Mouse (Mus musculus): ENCODE results near the gene Klhdc8a. TPM values are rescaled to one million over a fixed set of nuclear protein-coding genes. Genes with fewer than 3 reads are reported as not detected.
A peak's percentile ranks its signal among the peaks of the same experiment; 100 is the strongest.

The Klhdc8a gene
- polyA plus RNA-seq (2014; fragmentation: Nextera tagmentation; extraction: Ambion mirVana): 0.19 and 0.22 TPM in 2 replicates

- Histone ChIP-seq H3K4me1 (replicated peaks; ENCODE audit: control insufficient read depth, insufficient read depth, low read length) (peaks cover 6% of the 10 kb centered on the region; the same call in 1 of the 2 replicates), H3K4me2 (ENCODE audit: low read length) (peak within 1 kb of the TSS; percentile 100), H3K9me3 (ENCODE audit: control insufficient read depth, low read length) (no peaks in the 10 kb centered on the region), H3K27me3 (replicated peaks; ENCODE audit: control insufficient read depth, insufficient read depth, low read length) (peaks cover 42% of the 10 kb centered on the region), H3K9ac (ENCODE audit: low read length) (peak within 1 kb of the TSS; percentile 48), H3K4me3 (ENCODE audit: low read depth, low read length) (peak within 1 kb of the TSS; percentile 50), H3K36me3 (ENCODE audit: control insufficient read depth, insufficient read depth, low read length) (no peaks in the 10 kb centered on the region), H3K27ac (ENCODE audit: low read depth) (no peak within 1 kb of the TSS)
- WGBS: 1% methylated on average over 28 of the region's 28 CpGs
- DNase-seq (ENCODE audit: low spot score): peak; percentile 67
- ATAC-seq (replicated peaks; ENCODE audit: low FRiP score, low TSS enrichment, low read depth): peak; percentile 51
Observed at GRCm38 (mm10) chr1:132298425-132298800, at the start of gene Klhdc8a. Klhdc8a (plus strand) TSS chr1:132298626.

DNA sequence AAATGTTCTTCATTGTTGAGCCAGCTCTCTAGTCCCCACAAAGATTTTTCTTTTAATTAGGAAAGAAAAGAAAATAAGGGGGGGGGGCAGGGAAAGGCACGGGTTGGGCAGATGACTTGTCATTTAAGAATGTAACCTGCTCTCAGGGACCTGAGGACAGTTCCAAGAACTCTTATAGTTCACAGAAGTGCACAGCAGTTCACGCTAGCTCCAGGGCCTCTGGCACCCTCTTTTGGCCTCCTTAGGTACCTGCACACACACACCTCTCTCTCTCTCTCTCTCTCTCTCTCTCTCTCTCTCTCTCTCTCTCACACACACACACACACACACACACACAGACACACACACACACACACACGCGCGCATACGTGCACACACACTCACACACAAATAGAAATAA is 44.0 kb upstream of the Klhdc8a start:
- Histone ChIP-seq H3K9me3 (ENCODE audit: control insufficient read depth, low read length) (no peaks in the 10 kb centered on the region), H3K4me1 (replicated peaks; ENCODE audit: control insufficient read depth, insufficient read depth, low read length) (no peaks in the 10 kb centered on the region), H3K4me2 (ENCODE audit: low read length) (no peak overlapping the region), H3K36me3 (ENCODE audit: control insufficient read depth, insufficient read depth, low read length) (no peaks in the 10 kb centered on the region), H3K27ac (ENCODE audit: low read depth) (no peak overlapping the region), H3K27me3 (replicated peaks; ENCODE audit: control insufficient read depth, insufficient read depth, low read length) (no peaks in the 10 kb centered on the region), H3K4me3 (ENCODE audit: low read depth, low read length) (no peak overlapping the region), H3K9ac (ENCODE audit: low read length) (no peak overlapping the region)
- DNase-seq (ENCODE audit: low spot score): no peak
- 91% methylated on average over 6 of the region's 6 CpGs for WGBS
- no peak for ATAC-seq (replicated peaks; ENCODE audit: low FRiP score, low TSS enrichment, low read depth)

DNA sequence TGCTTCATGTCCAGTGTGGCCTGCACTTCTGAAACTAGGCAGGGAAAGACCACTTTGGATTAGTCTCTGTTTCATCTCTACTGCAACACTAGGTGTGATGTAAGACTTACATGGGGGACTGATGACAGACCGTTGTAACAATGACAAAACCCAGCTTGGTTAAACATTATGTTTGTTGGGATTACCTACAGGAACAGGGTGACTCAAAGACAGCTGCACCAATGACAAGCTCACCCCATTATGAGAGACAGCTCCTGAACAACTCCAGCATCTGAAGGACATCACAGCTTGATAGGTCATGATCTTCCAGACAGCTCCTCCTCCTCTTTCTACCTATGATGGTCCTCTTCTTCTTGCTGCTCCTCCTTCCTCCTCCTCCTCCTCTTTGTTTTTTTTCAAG is 38.1 kb upstream of the Klhdc8a start:
- no peaks in the 10 kb centered on the region for H3K4me1 ChIP-seq (replicated peaks; ENCODE audit: control insufficient read depth, insufficient read depth, low read length)
- ATAC-seq (replicated peaks; ENCODE audit: low FRiP score, low TSS enrichment, low read depth): no peak
- H3K36me3 ChIP-seq (ENCODE audit: control insufficient read depth, insufficient read depth, low read length): no peaks in the 10 kb centered on the region
- H3K9ac ChIP-seq (ENCODE audit: low read length): no peak overlapping the region
- no peak overlapping the region for H3K4me2 ChIP-seq (ENCODE audit: low read length)
- DNase-seq (ENCODE audit: low spot score): no peak
- H3K4me3 ChIP-seq (ENCODE audit: low read depth, low read length): no peak overlapping the region
- H3K27ac ChIP-seq (ENCODE audit: low read depth): no peak overlapping the region
- 76% methylated on average over 1 of the region's 1 CpGs for WGBS
- no peaks in the 10 kb centered on the region for H3K9me3 ChIP-seq (ENCODE audit: control insufficient read depth, low read length)
- no peaks in the 10 kb centered on the region for H3K27me3 ChIP-seq (replicated peaks; ENCODE audit: control insufficient read depth, insufficient read depth, low read length)

DNA sequence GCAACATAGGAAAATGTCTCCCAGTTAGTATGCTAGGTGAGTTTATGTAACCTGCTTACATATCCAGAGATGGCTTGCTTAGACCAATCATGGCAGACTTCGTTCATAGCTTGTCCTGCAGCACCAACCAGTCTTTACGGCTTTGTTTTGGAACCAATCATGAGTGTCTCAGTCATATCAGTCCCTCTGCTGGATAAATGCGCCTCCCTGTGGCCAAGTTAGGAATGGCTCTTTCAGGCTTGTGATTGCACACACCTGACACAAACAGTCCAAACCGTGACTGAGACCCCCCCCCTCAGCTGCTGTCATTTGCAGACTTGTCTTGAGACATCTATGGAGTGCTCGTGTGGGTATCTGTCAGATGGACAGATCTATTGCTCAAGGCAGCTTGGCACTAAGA is 37.4 kb upstream of the Klhdc8a start:
- Histone ChIP-seq H3K4me3 (ENCODE audit: low read depth, low read length) (no peak overlapping the region), H3K9ac (ENCODE audit: low read length) (no peak overlapping the region), H3K9me3 (ENCODE audit: control insufficient read depth, low read length) (no peaks in the 10 kb centered on the region), H3K4me1 (replicated peaks; ENCODE audit: control insufficient read depth, insufficient read depth, low read length) (no peaks in the 10 kb centered on the region), H3K4me2 (ENCODE audit: low read length) (no peak overlapping the region), H3K36me3 (ENCODE audit: control insufficient read depth, insufficient read depth, low read length) (no peaks in the 10 kb centered on the region), H3K27ac (ENCODE audit: low read depth) (no peak overlapping the region), H3K27me3 (replicated peaks; ENCODE audit: control insufficient read depth, insufficient read depth, low read length) (no peaks in the 10 kb centered on the region)
- WGBS: 67% methylated on average over 5 of the region's 5 CpGs
- no peak for DNase-seq (ENCODE audit: low spot score)
- no peak for ATAC-seq (replicated peaks; ENCODE audit: low FRiP score, low TSS enrichment, low read depth)

GRCm38 (mm10) chr1:132263618-132264017 is 34.8 kb upstream of the Klhdc8a start:
- H3K9ac ChIP-seq (ENCODE audit: low read length): no peak overlapping the region
- H3K27me3 ChIP-seq (replicated peaks; ENCODE audit: control insufficient read depth, insufficient read depth, low read length): no peaks in the 10 kb centered on the region
- DNase-seq (ENCODE audit: low spot score): no peak
- no peaks in the 10 kb centered on the region for H3K4me1 ChIP-seq (replicated peaks; ENCODE audit: control insufficient read depth, insufficient read depth, low read length)
- no peak overlapping the region for H3K27ac ChIP-seq (ENCODE audit: low read depth)
- H3K9me3 ChIP-seq (ENCODE audit: control insufficient read depth, low read length): no peaks in the 10 kb centered on the region
- H3K4me3 ChIP-seq (ENCODE audit: low read depth, low read length): no peak overlapping the region
- 96% methylated on average over 4 of the region's 4 CpGs for WGBS
- no peaks in the 10 kb centered on the region for H3K36me3 ChIP-seq (ENCODE audit: control insufficient read depth, insufficient read depth, low read length)
- H3K4me2 ChIP-seq (ENCODE audit: low read length): no peak overlapping the region
- ATAC-seq (replicated peaks; ENCODE audit: low FRiP score, low TSS enrichment, low read depth): no peak

- DNase-seq (ENCODE audit: low spot score) (no peak), ATAC-seq (replicated peaks; ENCODE audit: low FRiP score, low TSS enrichment, low read depth) (no peak)
- no peak overlapping the region for H3K27ac ChIP-seq (ENCODE audit: low read depth)
- no peak overlapping the region for H3K4me2 ChIP-seq (ENCODE audit: low read length)
- 56% methylated on average over 7 of the region's 7 CpGs for WGBS
- no peaks in the 10 kb centered on the region for H3K4me1 ChIP-seq (replicated peaks; ENCODE audit: control insufficient read depth, insufficient read depth, low read length)
- H3K4me3 ChIP-seq (ENCODE audit: low read depth, low read length): no peak overlapping the region
- no peak overlapping the region for H3K9ac ChIP-seq (ENCODE audit: low read length)
- H3K36me3 ChIP-seq (ENCODE audit: control insufficient read depth, insufficient read depth, low read length): no peaks in the 10 kb centered on the region
- no peaks in the 10 kb centered on the region for H3K27me3 ChIP-seq (replicated peaks; ENCODE audit: control insufficient read depth, insufficient read depth, low read length)
- no peaks in the 10 kb centered on the region for H3K9me3 ChIP-seq (ENCODE audit: control insufficient read depth, low read length)
Observed at GRCm38 (mm10) chr1:132264577-132264976, 33.8 kb upstream of the Klhdc8a start.

DNA sequence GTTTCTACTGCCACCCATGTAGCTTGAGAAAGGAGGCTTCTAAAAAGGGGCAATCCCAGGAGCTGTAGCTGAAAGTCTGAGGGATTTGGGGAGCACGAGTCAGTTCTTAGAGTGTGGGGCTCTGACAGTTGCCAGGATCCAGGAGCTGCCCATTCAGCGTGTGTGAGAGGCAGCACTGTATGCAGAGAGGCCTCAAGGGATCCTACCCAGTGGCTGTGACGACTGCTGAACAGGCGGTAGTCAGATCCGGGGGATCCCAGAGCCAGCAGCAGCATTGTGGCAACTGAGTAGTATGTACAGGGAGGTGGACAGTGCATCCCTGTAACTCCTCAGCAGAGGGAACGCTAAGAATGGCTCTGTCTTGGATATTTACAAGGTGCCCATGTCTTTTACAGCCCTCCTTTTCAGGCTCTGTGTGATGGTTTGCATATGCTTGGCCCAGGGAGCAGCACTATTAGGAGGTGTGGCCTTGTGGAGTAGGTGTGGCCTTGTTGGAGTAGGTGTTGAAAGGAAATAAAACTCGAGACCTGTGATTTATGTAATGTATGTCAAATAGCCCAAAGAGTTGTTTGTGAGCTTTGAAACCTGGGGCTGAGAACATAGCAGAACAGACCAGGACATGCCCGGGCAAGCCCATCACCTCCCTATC is 33.1 kb upstream of the Klhdc8a start:
- no peak for ATAC-seq (replicated peaks; ENCODE audit: low FRiP score, low TSS enrichment, low read depth)
- 55% methylated on average over 8 of the region's 8 CpGs for WGBS
- Histone ChIP-seq H3K4me1 (replicated peaks; ENCODE audit: control insufficient read depth, insufficient read depth, low read length) (no peaks in the 10 kb centered on the region), H3K9me3 (ENCODE audit: control insufficient read depth, low read length) (no peaks in the 10 kb centered on the region), H3K36me3 (ENCODE audit: control insufficient read depth, insufficient read depth, low read length) (no peaks in the 10 kb centered on the region), H3K27me3 (replicated peaks; ENCODE audit: control insufficient read depth, insufficient read depth, low read length) (no peaks in the 10 kb centered on the region), H3K9ac (ENCODE audit: low read length) (no peak overlapping the region), H3K4me2 (ENCODE audit: low read length) (no peak overlapping the region), H3K27ac (ENCODE audit: low read depth) (no peak overlapping the region), H3K4me3 (ENCODE audit: low read depth, low read length) (no peak overlapping the region)
- DNase-seq (ENCODE audit: low spot score): no peak

- H3K4me3 ChIP-seq (ENCODE audit: low read depth, low read length): no peak overlapping the region
- ATAC-seq (replicated peaks; ENCODE audit: low FRiP score, low TSS enrichment, low read depth) (no peak), DNase-seq (ENCODE audit: low spot score) (no peak)
- H3K27ac ChIP-seq (ENCODE audit: low read depth): no peak overlapping the region
- H3K4me1 ChIP-seq (replicated peaks; ENCODE audit: control insufficient read depth, insufficient read depth, low read length): no peaks in the 10 kb centered on the region
- 92% methylated on average over 10 of the region's 10 CpGs for WGBS
- no peaks in the 10 kb centered on the region for H3K27me3 ChIP-seq (replicated peaks; ENCODE audit: control insufficient read depth, insufficient read depth, low read length)
- H3K9ac ChIP-seq (ENCODE audit: low read length): no peak overlapping the region
- no peak overlapping the region for H3K4me2 ChIP-seq (ENCODE audit: low read length)
- no peaks in the 10 kb centered on the region for H3K36me3 ChIP-seq (ENCODE audit: control insufficient read depth, insufficient read depth, low read length)
- H3K9me3 ChIP-seq (ENCODE audit: control insufficient read depth, low read length): no peaks in the 10 kb centered on the region
Observed at GRCm38 (mm10) chr1:132265936-132266335, 32.5 kb upstream of the Klhdc8a start.

DNA sequence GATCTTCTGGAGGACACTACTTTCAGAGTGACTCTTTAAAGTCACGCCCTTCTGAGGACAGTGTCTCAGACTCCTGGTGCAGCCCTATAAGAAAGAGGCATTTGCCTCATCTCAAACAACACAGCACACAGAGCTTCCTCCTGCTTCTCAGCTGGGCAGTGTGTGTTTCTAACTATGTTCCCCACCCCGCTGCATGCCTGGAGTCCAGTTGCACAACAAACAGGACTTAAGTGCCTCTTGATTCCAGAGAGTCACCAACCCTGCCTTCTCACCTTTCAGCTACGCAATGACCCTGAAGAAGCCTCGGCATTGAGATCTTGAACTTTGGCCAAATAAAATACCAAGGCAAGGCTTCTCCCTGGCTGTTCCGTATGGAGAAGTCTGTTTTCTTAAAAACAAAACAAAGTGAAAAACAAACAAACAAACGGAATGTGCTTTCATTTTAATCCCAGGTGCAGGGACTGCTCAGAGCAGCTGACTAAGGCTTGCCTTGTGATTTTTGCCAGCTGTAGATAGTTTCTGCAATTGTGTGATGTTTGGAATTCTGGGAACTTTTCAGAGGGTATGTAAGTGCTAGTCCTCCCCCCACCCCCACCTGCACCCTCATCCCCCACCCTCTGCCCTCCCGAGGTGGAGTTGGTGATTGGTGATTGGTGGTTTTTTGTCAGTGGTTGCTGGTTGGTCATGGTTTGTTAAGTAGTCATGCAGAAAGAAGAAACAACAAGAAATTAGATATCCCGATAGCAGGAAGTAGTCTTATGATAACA is 31.5 kb upstream of the Klhdc8a start:
- Histone ChIP-seq H3K9me3 (ENCODE audit: control insufficient read depth, low read length) (no peaks in the 10 kb centered on the region), H3K27ac (ENCODE audit: low read depth) (no peak overlapping the region), H3K4me3 (ENCODE audit: low read depth, low read length) (no peak overlapping the region), H3K27me3 (replicated peaks; ENCODE audit: control insufficient read depth, insufficient read depth, low read length) (no peaks in the 10 kb centered on the region), H3K4me1 (replicated peaks; ENCODE audit: control insufficient read depth, insufficient read depth, low read length) (no peaks in the 10 kb centered on the region), H3K9ac (ENCODE audit: low read length) (no peak overlapping the region), H3K36me3 (ENCODE audit: control insufficient read depth, insufficient read depth, low read length) (no peaks in the 10 kb centered on the region), H3K4me2 (ENCODE audit: low read length) (no peak overlapping the region)
- no peak for DNase-seq (ENCODE audit: low spot score)
- ATAC-seq (replicated peaks; ENCODE audit: low FRiP score, low TSS enrichment, low read depth): no peak
- 49% methylated on average over 8 of the region's 8 CpGs for WGBS
